Mouse (Mus musculus): Measurements from ENCODE around the gene Pdzrn4.
A peak's percentile ranks its signal among the peaks of the same experiment; 100 is the strongest.
"Not testable (repeated sequence)": the region's sequence is repeated elsewhere in the genome, so short reads cannot be mapped to it uniquely, and the experiment has no call there.

The Pdzrn4 gene

DNA sequence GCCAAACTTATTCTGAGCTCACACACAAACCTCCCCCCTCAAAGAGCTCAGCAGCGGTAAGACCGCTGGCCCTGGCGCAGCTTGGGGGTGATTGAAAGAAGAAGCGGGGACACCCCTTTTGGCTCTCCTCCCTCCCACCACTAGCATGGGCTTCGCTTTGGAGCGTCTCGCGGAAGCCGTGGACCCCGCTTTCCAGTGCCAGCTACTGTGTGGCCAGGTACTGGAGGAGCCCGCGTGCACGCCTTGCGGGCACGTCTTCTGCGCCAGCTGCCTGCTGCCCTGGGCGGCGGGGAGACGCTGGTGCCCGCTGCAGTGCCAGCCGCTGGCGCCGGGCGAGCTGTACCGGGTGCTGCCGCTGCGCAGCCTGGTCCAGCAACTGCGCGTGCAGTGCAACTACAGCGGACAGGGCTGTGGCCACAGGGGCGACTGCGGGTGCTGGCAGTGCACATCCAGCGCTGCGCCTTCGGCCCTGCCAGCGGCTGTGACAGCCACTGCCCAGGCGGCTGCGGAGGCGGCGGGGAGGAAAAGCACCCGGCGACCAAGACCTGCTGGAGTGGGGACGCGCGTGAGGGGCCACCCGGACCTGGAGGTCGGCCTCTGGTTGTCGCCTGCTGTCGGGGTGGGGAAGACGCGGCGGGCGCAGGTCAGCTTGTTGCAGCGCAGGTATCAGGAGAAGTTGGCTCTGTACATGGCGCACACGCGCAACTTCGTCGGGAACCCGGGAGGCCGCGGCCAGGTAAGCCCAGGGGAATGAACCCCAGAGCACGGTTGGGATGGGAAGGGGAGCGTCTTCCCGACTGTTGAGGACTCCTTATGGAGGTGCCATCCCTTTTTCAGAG lies at the start of gene Pdzrn4:
Gene Pdzrn4, plus strand, starts transcription at position 112 of the 839 bp plus-strand sequence.
- DNase-seq (ENCODE audit: low spot score) = peak; percentile 19

DNA sequence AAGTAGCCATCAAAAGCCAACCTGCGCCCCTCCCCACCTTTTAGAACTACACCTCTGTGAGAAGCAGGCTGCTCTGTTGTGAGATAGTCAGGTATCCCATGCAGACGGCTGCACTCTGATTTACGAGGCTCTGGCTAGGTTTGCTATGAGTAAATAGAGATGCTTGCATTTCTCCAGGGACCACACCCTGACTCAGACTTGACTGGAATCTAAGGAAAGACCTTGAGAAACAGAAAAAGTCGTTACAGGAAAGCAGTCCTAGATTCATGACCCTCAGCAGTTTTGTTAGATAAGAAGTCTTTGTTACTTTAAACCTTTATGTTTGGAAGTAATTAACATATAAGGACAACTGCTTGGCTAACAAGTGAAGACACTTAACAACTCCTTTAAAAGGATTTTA lies 49.3 kb upstream of the Pdzrn4 start:
- DNase-seq (ENCODE audit: low spot score) = no peak

DNA sequence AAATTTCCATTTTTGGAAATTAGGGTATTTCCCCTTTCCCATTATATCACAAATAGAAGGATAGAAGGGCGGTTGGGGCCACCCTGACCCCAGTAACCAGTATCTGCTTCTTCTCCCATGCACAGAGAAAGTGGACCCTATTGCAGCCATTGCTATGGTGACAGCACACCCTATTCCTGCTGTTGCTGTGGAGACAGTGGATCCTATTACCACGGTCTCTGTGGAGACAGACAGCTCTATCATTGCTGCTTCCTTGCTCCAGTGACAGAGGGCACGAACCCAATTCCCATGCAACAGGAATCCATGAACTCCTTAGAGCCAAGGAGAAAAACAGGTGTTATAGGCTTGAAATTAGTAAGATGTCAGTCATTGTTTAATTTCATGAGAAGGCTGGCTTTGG lies 48.8 kb upstream of the Pdzrn4 start:
- no peak for DNase-seq (ENCODE audit: low spot score)

DNA sequence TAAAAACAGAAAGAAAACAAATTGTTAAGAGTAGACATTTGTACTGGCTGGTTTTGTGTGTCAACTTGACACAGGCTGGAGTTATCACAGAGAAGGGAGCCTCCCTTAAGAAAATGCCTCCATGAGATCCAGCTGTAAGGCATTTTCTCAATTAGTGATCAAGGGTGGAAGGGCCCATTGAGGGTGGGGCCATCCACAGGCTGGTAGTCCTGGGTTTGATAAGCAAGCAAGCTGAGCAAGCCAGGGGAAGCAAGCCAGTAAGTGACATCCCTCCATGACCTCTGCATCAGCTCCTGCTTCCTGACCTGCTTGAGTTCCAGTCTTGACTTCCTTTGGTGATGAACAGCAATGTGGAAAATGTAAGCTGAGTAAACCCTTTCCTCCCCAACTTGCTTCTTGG lies 48.2 kb upstream of the Pdzrn4 start:
- not testable (repeated sequence) for DNase-seq (ENCODE audit: low spot score)

GRCm38 (mm10) chr15:92364153-92364552 lies 32.5 kb upstream of the Pdzrn4 start:
- no peak for DNase-seq (ENCODE audit: low spot score)

- no peak for DNase-seq (ENCODE audit: low spot score)
Observed at GRCm38 (mm10) chr15:92364592-92364991, 32.1 kb upstream of the Pdzrn4 start.

DNA sequence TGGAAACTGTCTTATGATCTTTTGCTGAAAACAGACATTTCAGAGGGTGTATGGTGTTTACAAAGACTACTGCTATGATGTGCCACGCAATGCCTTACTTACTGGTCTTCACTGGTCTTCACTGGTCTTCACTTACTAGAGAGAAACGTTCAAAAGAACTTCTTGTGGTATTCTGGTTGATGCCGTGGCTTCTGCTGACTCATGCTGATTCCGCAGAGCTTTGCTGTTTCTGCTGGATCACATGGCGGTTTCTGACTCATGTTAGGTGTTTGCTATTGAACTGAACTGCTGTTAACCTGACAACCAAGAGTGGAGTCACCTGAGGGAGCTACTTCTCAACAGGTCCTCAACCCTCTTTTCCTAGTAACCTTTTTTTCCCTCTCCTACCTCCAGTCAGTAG lies 1.9 kb upstream of the Pdzrn4 start:
- no peak for DNase-seq (ENCODE audit: low spot score)

GRCm38 (mm10) chr15:92398747-92399146 lies 2.1 kb downstream of the Pdzrn4 start:
- no peak for DNase-seq (ENCODE audit: low spot score)

- DNase-seq (ENCODE audit: low spot score) = no peak
Observed at GRCm38 (mm10) chr15:92399278-92399677, 2.6 kb downstream of the Pdzrn4 start.

- DNase-seq (ENCODE audit: low spot score) = no peak
Observed at GRCm38 (mm10) chr15:92401554-92401953, 4.9 kb downstream of the Pdzrn4 start.

DNA sequence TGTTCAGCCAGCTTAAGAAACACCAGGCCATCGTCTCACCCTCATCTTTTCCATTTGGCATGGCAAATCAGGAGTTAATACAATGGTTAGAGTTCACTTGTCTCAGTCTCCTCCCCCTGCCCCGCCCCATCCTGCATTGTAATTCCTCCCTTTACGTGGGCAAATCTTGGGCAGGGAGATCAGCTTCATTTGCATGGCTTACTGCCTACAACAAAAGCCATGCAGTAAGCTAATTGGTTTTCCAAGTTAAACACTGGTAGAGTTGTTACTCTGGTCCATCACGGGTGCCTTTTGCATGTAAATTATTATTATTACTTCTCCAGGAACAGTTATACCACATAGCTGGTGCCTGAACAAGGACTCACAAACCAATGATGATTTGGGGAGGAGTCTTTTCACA lies 18.6 kb downstream of the Pdzrn4 start:
- no peak for DNase-seq (ENCODE audit: low spot score)

- DNase-seq (ENCODE audit: low spot score) = no peak
Observed at GRCm38 (mm10) chr15:92416141-92416540, 19.5 kb downstream of the Pdzrn4 start.

DNA sequence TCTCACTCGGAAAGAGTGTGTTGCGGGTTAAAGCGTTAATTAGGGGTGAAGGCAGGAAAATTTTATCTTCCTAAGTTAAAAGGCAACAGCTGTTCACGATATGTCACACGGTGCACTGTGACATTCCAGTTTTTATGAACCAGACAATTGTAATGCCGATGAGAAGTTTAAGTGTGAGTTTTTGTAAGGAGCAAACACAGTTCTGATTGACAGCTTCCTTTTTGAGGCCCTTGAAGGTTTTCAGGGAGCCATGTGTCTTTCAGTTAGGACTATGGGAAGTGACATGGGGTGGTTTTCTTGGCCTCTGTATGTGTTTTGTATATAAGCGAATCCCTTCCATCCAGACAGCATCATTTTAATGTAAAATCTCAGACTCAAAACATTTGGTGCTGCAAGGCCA lies 20.0 kb downstream of the Pdzrn4 start:
- DNase-seq (ENCODE audit: low spot score) = no peak

- no peak for DNase-seq (ENCODE audit: low spot score)
Observed at GRCm38 (mm10) chr15:92417120-92417519, 20.4 kb downstream of the Pdzrn4 start.

DNA sequence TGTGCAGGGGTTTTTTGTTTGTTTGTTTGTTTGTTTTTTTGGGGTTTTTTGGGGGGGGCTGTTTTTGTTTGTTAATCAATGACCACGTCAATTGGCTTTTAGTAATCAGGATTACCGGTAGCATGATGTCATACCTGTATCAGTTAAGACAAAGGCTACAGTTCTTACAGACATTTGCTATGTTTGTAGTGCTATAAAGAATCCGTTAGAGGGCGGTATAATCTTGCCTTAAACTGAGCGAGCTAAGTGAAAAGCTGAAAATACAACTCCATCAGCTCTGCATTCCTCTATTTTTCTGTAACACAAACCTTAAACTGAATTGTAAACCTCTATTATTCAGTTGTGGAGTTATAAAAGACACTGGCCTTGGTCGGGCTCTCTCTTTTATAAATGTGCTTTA lies 37.9 kb downstream of the Pdzrn4 start:
- DNase-seq (ENCODE audit: low spot score) = no peak

DNA sequence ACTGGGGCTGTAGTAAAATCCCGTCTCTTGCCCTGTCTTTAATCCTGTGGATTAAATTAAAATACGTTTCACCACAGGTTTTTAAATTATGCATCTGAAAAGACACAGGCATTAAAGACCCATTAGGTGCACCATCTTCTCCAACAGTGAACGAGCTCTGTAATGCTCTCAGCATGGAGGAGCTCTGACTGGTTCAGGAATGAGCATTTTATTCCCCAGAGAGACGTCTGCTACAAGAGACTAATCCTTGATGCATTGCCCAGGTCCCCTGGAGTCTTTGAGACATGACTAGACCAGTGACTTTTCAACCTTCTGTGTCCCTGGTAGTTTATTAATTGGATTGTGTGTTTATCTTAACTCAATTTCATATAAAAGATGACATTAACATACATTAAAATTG lies 38.6 kb downstream of the Pdzrn4 start:
- DNase-seq (ENCODE audit: low spot score) = no peak

- DNase-seq (ENCODE audit: low spot score) = no peak
Observed at GRCm38 (mm10) chr15:92441630-92442180, 45.0 kb downstream of the Pdzrn4 start.

DNA sequence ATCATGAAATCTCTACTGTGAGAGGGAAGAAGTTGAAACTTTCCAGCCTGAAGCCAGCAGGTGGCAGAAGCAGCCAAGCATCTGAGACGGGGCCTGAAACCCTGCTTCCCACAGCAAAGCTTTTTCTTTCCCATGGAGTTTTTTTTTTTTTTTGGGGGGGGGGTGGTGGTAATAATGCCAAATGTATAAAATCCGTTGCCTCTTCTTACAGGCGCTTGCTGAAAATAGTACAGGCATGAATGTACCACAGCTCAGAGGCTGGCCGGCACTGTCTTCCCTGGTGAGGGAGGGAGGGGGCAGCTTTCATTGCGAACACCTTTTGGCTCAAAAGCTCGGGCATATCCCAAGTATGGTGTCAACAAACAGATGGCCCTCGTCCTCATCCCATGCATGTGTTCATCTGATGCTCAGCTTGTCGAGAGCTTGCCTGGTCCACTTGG lies 51.0 kb downstream of the Pdzrn4 start:
- DNase-seq (ENCODE audit: low spot score) = peak; percentile 50

DNA sequence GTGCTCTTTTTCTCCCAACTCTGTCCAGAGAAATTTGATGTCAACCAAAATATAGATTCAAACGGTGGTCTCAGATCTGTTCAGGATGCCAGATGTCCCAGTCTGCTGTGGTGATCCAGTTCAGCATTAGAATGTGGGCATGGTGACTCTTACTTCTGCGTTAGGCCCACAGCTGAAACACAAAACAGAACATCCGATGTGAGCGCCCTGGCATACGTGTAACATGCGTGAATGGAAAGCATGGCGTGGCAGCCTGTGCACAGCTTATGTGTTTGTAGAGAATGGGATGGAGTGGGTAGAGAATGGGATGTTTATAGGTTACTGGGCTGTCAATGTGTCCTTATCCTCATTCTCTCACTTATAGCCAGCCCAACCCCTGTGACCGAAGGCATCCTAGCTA lies 52.4 kb downstream of the Pdzrn4 start:
- no peak for DNase-seq (ENCODE audit: low spot score)

- DNase-seq (ENCODE audit: low spot score) = no peak
Observed at GRCm38 (mm10) chr15:92452620-92453019, 55.9 kb downstream of the Pdzrn4 start.

DNA sequence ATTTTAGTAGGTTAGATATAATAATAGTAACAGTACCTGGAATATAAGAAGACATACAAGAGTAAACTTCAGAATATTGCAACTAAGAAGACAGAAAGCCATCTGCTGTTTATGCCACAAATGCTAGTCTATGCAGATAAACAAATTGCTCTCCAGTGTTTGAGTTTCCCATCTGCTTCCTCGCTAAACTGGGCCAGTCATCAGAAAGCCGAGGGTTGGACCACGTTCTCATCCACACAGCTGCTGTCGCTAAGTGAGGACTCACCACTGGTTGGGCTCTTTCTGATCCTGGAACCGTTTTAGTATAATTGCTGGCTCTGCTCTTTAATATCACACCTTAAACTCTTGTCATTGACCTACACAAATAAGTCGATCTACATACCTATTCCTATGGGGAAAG lies 85.5 kb downstream of the Pdzrn4 start:
- peak; percentile 37 for DNase-seq (ENCODE audit: low spot score)

DNA sequence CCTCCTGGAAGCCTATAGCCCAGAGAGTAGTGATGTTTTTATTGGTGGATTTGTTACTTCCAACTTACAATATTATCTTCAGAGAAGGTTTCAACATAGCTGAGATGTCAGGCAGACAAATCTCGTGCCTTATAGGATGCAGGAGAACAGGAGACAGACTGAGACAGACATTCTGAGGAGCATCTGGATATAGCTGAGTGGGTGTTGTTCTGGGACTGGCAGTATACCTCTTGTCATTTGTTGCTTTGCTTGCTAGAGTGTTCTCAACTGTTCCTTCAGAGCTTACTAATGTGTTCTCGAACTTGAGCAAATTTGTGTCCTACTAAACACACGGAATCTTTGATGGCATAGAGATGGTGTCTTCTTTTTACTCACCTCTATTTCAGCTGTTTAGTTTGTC lies 94.7 kb downstream of the Pdzrn4 start:
- peak; percentile 22 for DNase-seq (ENCODE audit: low spot score)

- no peak for DNase-seq (ENCODE audit: low spot score)
Observed at GRCm38 (mm10) chr15:92495465-92496174, 98.9 kb downstream of the Pdzrn4 start.
